Mouse (Mus musculus): ENCODE results near the gene Tmem203.

DNA sequence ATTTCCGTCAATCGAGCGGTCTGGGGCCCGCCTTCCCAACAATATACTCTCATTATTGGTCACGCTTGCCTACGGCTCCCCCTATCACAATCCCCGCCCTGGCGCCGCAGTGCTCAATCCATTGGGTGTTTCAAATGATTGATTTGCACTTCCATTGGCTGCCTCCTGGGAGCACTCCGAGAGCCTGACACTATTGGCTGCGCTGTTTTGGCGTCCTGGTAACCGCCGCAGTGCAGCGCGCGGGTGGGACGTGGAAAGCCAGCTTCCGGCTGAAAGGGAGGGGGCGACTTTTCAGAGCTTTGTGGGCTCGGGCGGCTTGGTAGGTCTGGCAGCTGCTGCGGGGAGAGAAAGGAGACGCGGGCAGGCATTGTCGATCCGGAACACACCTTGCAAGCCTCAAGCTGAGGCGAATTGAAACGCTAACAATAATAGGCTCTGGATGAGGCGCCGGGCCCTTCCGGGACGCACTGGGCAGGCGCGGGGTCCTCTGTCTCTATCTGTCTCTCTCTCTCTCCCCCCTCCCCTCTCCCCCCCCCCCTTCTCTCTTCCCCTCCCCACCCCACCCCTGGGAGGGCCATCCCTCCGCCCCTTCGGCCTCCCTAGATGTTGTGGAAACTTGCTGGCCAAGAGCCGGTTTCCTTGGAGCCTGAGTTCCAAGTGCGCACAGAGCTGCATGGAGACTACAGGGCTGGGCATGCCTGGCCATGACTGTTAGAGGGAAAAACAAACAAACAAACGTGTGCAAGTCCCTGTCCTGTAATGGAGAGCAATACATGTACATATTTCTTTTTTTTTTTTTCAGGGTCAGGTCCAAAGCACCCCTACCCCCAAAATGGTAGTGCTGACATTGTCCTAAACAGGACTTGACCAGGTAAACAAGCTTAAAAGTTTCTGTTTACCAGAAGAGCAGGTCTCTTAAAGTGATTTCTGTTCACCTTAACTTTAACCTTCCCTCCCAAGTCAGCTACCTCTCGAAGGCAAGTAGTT, 30.2 kb upstream of the Tmem203 start:
- no peak for TF ChIP-seq GATA1 (IDR thresholded peaks at IDR 0.05; ENCODE audit: borderline replicate concordance, low read length)
- no peak for TF ChIP-seq FLI1 (IDR thresholded peaks at IDR 0.05; ENCODE audit: low read length)
